Mouse (Mus musculus): ENCODE measurements around the gene Nup133. TPM values are rescaled to one million over a fixed set of nuclear protein-coding genes. Genes with fewer than 3 reads are reported as not detected.

Gene Nup133
- total RNA-seq, 2 experiments from 2014 or later: 25.5 to 26.7 TPM

- ATAC-seq (replicated peaks; ENCODE audit: poor library complexity, severe bottlenecking): 0 out of 2 replicates have a peak, but pooled peaks have one; percentile 26
These were observed 57.0 kb downstream of the Nup133 start for GRCm38 (mm10) chr8:123891883-123892585.

GRCm38 (mm10) chr8:123891271-123891670 is 57.8 kb downstream of the Nup133 start:
- ATAC-seq (replicated peaks; ENCODE audit: poor library complexity, severe bottlenecking): peak; percentile 90

GRCm38 (mm10) chr8:123889797-123890196 is 59.3 kb downstream of the Nup133 start:
- ATAC-seq (replicated peaks; ENCODE audit: poor library complexity, severe bottlenecking): no peak

DNA sequence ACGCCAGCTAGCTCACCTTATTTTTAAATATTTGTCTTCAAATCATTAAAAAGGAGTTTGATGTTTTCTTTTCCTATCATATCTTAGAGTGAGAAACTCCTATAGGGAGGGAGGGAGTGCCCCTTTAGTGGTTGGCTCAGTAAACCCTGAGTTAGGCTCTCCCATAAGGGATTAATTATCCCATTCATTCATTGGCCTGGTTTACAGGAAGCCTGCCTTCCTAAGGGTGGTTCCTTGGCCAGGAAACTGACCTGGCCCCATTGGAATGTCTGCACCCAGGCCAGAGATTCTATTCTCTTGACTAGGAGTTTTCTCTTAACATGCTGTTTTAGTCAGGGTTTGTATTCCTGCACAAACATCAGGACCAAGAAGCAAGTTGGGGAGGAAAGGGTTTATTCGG is 61.1 kb downstream of the Nup133 start:
- no peak for ATAC-seq (replicated peaks; ENCODE audit: poor library complexity, severe bottlenecking)

DNA sequence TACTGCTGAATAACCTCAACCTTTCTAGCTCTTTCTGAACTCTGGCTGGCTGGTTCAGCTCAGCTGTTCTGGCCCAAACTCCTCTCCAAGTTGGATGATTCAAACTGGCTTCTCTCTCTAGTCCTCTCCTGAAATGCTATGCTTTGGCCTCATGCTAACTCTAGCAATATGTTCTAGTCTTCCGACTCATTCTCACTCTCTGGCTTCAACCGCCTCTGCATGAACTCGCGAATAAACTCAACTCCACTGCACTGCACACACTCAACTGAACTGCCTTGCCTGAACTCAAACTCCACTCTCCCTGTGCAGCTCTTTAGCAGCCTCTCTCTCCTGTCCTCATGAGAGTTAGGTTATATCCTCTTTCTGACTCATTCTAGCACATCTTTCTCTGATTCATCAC is 61.9 kb downstream of the Nup133 start:
- ATAC-seq (replicated peaks; ENCODE audit: poor library complexity, severe bottlenecking): no peak

DNA sequence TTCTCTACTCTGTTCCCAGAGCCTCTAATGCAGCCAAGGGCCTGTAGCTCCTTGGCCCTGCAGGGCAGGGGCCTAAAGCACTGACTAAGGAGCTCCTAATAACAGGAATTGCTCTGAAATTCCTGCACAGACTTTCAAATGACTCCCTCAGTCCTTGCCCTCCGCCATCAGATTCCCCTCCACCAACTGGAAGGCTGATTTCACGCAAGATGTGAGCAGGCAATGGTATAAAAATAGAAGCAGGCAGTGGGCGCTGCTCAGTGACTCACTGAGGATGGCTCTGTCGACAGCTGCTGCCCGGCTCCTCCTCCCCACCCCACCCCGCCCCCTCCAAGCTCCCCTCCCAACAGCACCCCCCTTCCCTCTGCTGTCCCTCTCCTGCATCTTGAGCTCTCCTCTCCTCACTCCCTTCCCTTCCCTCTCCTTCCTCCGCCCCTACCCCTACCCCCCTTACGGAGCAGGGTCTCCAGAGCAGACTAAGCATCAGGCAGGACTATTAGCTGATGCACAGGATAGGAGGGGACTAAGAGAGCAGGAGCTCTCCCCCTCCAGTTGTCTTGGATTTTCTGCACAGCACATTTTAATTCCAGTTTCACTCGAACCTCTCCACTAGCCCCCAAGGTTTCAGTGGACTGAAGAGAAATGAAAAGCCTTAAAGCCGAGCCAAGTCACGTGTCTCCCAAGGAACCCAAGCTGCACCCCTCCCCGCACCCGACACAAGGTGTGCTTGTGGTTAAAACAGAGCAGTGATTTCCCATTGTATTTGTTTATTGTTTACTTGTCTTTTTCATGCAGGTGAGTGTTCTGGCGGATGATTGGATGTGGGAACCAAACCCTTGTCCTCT is 64.1 kb downstream of the Nup133 start:
- ATAC-seq (replicated peaks; ENCODE audit: poor library complexity, severe bottlenecking): 0 out of 2 replicates have a peak, but pooled peaks have one; percentile 25

- ATAC-seq (replicated peaks; ENCODE audit: poor library complexity, severe bottlenecking): no peak
These were observed 66.0 kb downstream of the Nup133 start for GRCm38 (mm10) chr8:123883094-123883493.

- no peak for ATAC-seq (replicated peaks; ENCODE audit: poor library complexity, severe bottlenecking)
These were observed 66.7 kb downstream of the Nup133 start for GRCm38 (mm10) chr8:123882412-123882811.

DNA sequence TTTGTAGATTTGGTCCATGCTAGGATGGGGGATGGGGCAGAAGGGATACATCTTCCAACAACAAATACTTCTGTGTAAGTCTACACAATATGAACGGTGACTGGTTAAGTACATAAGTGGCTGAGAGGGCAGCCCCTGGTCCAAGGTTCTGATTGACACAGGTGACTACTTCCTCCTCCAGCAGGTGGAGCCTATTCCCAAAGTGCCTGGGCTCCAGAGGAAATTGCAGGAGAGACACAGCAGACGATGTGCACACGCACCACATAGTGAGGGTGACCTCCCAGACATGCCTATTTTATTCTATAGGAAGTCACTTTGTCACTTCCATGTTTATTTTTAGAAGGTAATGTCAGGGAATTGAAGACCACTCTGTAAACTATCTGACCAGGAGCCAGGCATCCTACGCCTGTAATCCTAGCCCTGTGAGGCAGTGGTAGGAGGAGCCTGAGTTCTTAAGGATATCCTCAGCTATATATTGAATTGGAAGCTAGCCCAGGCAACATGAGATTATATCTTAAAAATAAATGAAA is 68.2 kb downstream of the Nup133 start:
- ATAC-seq (replicated peaks; ENCODE audit: poor library complexity, severe bottlenecking): no peak

DNA sequence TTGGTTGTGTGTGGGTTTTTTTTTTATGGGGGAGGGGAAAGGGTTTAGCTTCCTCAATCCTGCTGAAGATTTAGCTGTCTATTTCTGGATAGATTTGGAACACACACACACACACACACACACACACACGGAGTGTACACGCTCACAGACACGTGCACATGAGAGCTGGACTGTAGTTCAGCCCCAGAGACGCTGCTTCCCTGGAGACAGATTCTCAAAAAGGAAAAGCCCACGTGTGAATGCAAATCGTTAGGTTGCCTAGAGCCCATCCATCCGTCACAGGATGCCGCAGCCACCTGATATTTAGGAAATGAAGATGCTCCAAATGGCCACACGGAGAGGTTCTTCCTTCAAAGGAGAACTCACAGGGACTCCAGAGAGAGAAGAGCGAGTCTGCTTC is 68.8 kb downstream of the Nup133 start:
- no peak for ATAC-seq (replicated peaks; ENCODE audit: poor library complexity, severe bottlenecking)

DNA sequence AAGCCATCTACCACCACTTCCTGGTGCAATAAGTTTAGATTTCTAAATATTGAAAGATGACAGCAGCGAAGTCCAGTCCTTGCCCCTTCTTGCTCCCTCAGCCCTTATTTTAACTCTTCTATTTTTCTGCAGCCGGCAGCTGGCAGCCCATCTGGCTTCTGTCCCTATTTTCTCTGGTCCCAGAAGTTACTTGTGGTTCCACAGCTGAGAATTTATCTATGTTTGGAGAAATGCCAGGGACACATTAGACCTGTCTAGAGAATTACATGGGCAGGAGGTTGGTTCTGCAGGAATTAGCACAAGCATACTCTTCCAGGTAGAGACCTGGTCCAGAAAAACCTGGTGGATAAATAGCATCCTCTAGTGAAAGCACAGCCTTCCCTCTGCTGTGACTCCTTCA is 71.2 kb downstream of the Nup133 start:
- no peak for ATAC-seq (replicated peaks; ENCODE audit: poor library complexity, severe bottlenecking)

- no peak for ATAC-seq (replicated peaks; ENCODE audit: poor library complexity, severe bottlenecking)
These were observed 74.7 kb downstream of the Nup133 start for GRCm38 (mm10) chr8:123874324-123874723.

DNA sequence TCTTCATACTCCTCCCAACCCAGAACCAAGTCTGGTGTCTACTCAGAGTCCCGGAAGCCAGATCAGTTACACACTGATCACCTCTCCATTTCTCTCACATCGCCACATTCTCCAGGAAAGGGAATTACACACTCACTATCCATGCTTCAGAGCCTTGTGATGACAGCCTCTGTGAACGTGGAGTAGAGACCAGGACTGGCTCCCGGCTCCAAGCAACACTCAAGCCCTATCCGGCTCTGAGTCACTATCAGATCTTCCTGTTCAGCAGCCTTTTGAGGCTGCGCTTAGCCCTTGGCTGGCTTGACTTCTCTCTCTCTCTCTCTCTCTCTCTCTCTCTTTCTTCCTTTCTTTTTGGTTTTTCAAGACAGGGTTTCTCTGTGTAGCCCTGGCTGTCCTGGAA is 75.7 kb downstream of the Nup133 start:
- no peak for ATAC-seq (replicated peaks; ENCODE audit: poor library complexity, severe bottlenecking)

DNA sequence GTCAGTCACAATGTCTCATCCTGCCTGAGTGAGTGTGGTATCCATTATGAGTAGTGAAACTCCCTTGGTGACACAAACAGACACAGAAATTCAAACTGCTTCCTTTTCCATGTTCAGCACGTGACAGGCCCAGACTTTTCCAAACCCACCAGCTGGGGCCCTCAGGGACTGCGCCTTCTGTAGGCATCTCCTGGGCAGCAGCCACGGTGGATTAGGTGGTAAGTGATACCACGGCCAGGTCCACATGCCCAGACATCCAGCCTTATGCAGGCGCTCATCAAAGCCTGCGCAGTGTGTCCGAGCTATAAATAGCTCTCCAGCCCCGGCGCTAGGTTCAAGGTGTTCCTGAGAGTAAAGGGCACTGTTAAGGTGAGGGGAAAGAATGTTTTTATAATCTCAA is 77.0 kb downstream of the Nup133 start:
- ATAC-seq (replicated peaks; ENCODE audit: poor library complexity, severe bottlenecking): no peak

- ATAC-seq (replicated peaks; ENCODE audit: poor library complexity, severe bottlenecking): no peak
These were observed 82.1 kb downstream of the Nup133 start for GRCm38 (mm10) chr8:123866971-123867370.

DNA sequence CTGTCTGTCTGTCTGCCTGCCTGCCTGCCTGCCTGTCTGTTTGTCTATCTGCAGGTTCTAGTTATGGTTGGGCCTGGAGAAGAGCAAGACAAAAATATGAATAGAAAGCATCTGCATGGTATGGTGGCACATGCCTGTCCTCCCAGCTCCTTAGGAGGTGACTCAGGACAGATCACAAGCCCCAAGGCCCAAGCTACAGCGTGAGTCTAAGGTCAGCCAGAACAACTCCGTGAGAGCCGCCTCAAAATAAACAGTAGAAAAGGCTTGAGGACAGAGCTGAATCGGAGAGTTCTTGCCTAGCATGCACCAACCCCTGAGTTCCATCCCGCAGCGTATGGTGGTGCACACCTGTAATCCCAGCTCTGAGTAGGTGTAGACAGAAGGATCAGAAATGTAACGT is 83.3 kb downstream of the Nup133 start:
- ATAC-seq (replicated peaks; ENCODE audit: poor library complexity, severe bottlenecking): no peak

DNA sequence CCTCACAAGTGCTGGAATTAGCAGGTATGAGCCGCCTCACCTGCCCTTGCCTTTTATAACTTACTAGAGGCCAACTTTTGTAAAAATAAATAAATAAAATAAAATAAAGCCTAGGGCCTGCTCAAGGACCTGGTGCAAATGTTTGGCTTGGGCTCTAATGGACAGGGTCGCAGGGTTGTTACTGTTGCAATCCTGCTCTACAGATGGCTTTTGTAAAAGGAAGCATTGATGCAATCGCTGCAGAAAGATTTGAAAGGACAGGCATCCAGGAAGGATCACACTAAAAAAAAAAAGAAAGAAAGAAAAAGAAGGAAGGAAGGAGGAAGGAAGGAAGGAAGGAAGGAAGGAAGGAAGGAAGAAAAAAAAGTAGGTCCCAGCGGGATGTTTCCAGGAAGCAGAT is 88.7 kb downstream of the Nup133 start:
- ATAC-seq (replicated peaks; ENCODE audit: poor library complexity, severe bottlenecking): no peak

- ATAC-seq (replicated peaks; ENCODE audit: poor library complexity, severe bottlenecking): peak; percentile 42
These were observed 89.3 kb downstream of the Nup133 start, which contains the start of gene Ccsap for GRCm38 (mm10) chr8:123859648-123860259. Ccsap (minus strand) TSS chr8:123860209.

DNA sequence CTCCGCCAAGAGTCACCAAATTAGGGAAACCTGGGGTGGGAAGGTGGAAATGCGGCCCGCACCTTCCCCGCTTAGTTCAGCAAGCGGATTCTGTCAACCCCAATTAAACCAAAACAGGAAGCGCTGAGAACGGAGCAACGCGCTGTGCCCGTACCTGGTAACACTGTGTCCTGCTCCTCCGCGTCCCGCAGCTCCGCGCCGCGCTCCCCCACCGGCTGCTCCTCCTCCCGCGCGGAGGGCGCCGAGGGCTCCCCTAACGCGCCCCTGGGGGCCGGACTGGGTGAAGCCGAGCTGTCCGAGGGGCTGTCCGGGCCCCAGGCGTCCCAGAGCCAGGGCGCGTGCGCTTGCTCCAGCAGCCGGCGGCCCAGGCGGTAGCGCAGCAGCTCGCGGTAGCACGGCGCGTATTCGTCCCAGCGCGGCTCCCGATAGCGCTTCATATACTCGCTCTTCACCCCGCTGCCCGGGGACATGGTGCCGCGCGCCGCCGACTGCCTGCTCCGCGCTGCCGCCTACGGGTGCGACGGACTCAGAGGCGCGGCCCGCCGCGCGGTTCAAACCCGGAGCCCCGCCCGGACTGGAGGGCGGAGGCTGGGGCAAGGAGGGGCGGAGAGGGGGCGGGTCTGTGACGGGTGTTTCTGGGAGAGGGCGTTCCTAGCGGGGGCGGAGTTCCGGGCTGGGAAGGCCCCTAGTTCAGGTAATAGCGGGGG is 90.0 kb downstream of the Nup133 start:
- ATAC-seq (replicated peaks; ENCODE audit: poor library complexity, severe bottlenecking): peak; percentile 90

DNA sequence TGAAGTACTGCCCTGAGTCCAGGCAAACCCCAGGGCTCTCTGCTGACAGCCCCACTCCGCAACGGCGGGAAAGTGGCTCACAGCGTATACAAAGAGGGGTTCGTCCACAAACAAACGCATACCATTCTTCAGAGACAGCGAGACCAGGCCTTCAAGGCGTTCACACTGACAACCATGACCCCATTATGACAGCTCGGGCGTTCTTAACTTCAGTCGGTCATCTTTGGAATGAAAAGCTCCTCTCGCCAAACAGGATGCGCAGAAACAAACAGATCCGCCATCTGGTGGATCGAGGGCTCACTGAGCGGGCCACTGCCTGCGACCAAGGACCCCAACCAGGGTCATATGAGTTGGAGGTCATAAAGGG is 90.5 kb downstream of the Nup133 start:
- 0 out of 2 replicates have a peak, but pooled peaks have one; percentile 0 for ATAC-seq (replicated peaks; ENCODE audit: poor library complexity, severe bottlenecking)
